Mouse (Mus musculus) lung, embryonic 14.5 days (tissue): Measurements from ENCODE around the gene Mrpl28. TPM values are rescaled to one million over a fixed set of nuclear protein-coding genes. Genes with fewer than 3 reads are reported as not detected.
"Not testable (repeated sequence)": the region's sequence is repeated elsewhere in the genome, so short reads cannot be mapped to it uniquely, and the experiment has no call there.

Experiments
- ATAC-seq: fragments of 200-750 bp; cut with Nextera tagmentation; 2 replicates; pipeline ENCODE4 v1.8.0; 2017; ENCODE audit warnings: mild to moderate bottlenecking, moderate TSS enrichment, moderate library complexity; ENCODE audit not compliant: insufficient read depth
- DNase-seq: peaks from one replicate; pipeline ENCODE4 v3.0.0-alpha.2; 2015
- H3K27ac ChIP-seq: fragments of 300-500 bp; sonication (generic); 2 replicates; pipeline ENCODE4 v1.5.1; 2014; ENCODE audit warnings: low read depth, mild to moderate bottlenecking, moderate library complexity
- H3K27me3 ChIP-seq: fragments of 300-500 bp; sonication (generic); 2 replicates; pipeline ENCODE4 v1.6.1; 2014; ENCODE audit warnings: low read length, control low read depth; ENCODE audit not compliant: insufficient read depth
- H3K36me3 ChIP-seq: fragments of 300-500 bp; sonication (generic); 2 replicates; pipeline ENCODE4 v1.6.1; 2014; ENCODE audit warnings: control low read depth; ENCODE audit not compliant: insufficient read depth
- H3K4me1 ChIP-seq: fragments of 300-500 bp; sonication (generic); 2 replicates; pipeline ENCODE4 v1.6.1; 2014; ENCODE audit warnings: antibody characterized with exemption, control low read depth; ENCODE audit not compliant: insufficient read depth
- H3K4me2 ChIP-seq: fragments of 300-500 bp; sonication (generic); 2 replicates; pipeline ENCODE4 v1.6.1; 2014; ENCODE audit warnings: mild to moderate bottlenecking
- H3K4me3 ChIP-seq: fragments of 300-500 bp; sonication (generic); 2 replicates; pipeline ENCODE4 v1.5.1; 2014; ENCODE audit warnings: low read depth, low read length
- H3K9ac ChIP-seq: fragments of 300-500 bp; sonication (generic); 2 replicates; pipeline ENCODE4 v1.6.1; 2014
- H3K9me3 ChIP-seq: fragments of 300-500 bp; sonication (generic); 2 replicates; pipeline ENCODE4 v1.6.1; 2016; ENCODE audit warnings: low read depth, low read length, control low read depth
- CTCF ChIP-seq: IDR thresholded peaks from 2 replicates; pipeline ENCODE4 v1.5.1; 2016; ENCODE audit warnings: antibody characterized with exemption, low read depth
- WGBS: fragments of 180-500 bp; shearing (Covaris S2); extraction: QIAGEN DNeasy Blood & Tissue Kit; methylation state at CpG from one replicate; pipeline ENCODE4 v1.1.7; 2014; 5-methylcytosine and 5-hydroxymethylcytosine counted together
- polyA plus RNA-seq: library from polyadenylated mRNA; unstranded; fragments of >200 nt; fragmentation: Nextera tagmentation; extraction: Ambion mirVana; gene quantifications from 2 replicates; pipeline ENCODE4 v1.2.1, GENCODE M21; 2014

Gene Mrpl28
- polyA plus RNA-seq, 1 experiment from 2014 or later = 217 TPM

DNA sequence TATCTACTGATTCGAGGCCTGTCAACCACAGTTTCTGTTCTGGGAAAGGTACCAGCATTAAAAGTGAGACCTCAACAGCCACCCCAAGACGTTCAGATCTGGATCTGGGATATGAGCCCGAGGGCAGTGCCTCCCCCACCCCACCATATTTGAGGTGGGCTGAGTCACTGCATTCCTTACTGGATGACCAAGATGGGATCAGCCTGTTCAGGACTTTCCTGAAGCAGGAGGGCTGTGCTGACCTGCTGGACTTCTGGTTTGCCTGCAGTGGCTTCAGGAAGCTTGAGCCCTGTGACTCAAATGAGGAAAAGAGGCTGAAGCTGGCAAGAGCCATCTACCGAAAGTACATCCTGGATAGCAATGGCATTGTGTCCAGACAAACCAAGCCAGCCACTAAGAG lies 19.5 kb downstream of the Mrpl28 start:
- H3K36me3 ChIP-seq = peaks cover 45% of the 10 kb centered on the region
- ATAC-seq = no peak
- H3K4me3 ChIP-seq = no peak overlapping the region
- no peak for TF ChIP-seq CTCF
- no peak overlapping the region for H3K4me2 ChIP-seq
- H3K4me1 ChIP-seq = 0 out of 2 replicates have a peak, but pooled peaks cover 9% of the 10 kb centered on the region
- H3K27me3 ChIP-seq = no peaks in the 10 kb centered on the region
- no peaks in the 10 kb centered on the region for H3K9me3 ChIP-seq
- 74% methylated on average over 4 of the region's 4 CpGs for WGBS
- H3K9ac ChIP-seq = no peak overlapping the region
- no peak overlapping the region for H3K27ac ChIP-seq
- DNase-seq = no peak

DNA sequence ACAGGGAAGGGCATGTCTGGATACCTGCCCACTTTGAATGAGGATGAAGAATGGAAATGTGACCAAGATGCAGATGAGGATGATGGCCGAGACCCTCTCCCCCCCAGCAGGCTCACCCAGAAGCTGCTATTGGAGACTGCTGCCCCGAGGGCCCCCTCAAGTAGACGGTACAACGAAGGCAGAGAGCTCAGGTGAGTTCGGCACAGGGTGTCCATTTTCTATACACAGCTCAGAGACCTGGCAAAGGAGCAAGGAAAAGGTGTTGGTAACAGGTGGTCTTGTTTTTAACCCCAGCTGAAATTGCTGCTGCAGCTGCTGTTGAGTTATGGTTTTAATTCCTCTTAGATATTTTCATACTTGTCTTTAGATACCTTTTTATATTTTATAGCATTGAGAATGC lies 20.1 kb downstream of the Mrpl28 start:
- Histone ChIP-seq H3K4me1 (0 out of 2 replicates have a peak, but pooled peaks cover 9% of the 10 kb centered on the region), H3K4me3 (no peak overlapping the region), H3K27ac (no peak overlapping the region), H3K36me3 (peaks cover 50% of the 10 kb centered on the region), H3K9me3 (no peaks in the 10 kb centered on the region), H3K4me2 (no peak overlapping the region), H3K9ac (no peak overlapping the region), H3K27me3 (no peaks in the 10 kb centered on the region)
- WGBS = 95% methylated on average over 5 of the region's 5 CpGs
- TF ChIP-seq CTCF = no peak
- DNase-seq (no peak), ATAC-seq (no peak)

DNA sequence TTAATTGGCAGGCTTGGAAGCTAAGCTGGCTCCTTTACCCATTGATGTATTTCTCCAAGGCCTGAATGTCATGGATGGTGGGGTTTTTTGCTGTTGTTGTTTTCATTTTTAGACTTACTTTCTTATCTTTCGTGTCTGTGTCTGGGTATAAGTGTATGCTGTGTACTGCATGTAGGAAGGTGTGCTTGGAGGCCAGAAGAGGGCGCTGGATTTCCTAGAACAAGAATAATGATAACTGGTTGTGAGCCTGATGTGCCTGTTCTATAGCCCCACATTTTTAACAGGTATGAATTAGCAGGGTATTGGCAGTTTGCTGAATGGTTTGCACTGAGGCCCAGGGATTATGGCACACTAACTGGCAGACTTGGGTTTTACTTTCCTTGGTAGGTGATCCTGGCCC lies 25.8 kb downstream of the Mrpl28 start:
- Histone ChIP-seq H3K4me1 (no peaks in the 10 kb centered on the region), H3K4me3 (no peak overlapping the region), H3K4me2 (no peak overlapping the region), H3K9me3 (no peaks in the 10 kb centered on the region), H3K27ac (no peak overlapping the region), H3K27me3 (no peaks in the 10 kb centered on the region), H3K36me3 (peaks cover 62% of the 10 kb centered on the region), H3K9ac (no peak overlapping the region)
- no peak for TF ChIP-seq CTCF
- 74% methylated on average over 2 of the region's 2 CpGs for WGBS
- ATAC-seq = no peak
- DNase-seq = no peak

DNA sequence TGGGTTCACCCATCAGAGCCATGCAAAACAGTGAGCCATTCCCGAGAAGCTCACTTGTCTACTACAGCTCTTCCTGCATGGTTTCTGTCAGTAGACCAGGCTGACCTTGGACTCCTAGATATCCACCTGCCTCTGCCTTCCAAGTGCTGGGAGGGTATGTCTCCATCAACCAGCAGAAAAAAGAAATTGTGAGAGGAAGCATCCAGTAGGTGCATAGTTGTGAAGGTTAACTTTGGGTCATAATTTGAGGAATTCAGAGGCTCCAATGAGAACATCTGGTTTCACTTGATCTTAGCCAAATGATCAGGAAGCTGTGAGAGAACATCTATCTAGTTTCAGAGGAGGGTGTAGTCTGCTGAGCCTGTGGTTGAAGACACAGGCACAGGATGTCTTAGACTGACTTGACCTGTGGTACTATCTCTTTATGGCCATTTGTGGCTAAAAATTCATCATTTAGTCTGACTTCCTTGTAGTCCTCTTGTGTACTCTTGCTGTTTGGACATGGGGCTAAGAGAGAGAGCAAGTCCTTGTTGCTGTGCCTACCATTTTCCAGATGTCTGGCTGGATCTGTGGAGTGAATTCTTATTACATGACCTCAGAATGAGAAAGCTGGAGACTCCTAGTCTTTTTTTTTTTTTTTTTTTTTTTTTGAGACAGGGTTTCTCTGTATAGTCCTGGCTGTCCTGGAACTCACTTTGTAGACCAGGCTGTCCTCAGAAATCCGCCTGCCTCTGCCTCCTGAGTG lies 28.8 kb downstream of the Mrpl28 start:
- WGBS = 94% methylated on average over 2 of the region's 2 CpGs
- TF ChIP-seq CTCF = no peak

DNA sequence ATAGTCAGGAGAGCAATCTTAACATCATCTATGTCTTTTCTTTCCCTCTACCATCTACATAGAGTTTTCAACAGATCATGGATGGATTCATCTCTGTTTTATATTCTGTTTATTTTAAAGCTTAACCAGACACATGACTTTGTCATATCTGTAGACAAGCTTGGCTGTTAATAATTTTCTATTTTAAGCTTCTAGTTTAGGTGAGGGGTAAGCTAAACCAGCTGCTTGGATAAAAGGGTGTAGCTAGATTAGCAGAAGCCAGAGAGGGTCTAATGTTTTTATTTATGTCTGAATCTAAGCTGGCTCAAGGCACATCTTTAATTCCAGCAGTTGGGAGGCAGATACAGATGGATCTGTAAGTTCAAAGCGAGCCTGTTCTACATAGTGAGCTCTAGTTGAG lies 39.4 kb downstream of the Mrpl28 start:
- H3K27me3 ChIP-seq = no peaks in the 10 kb centered on the region
- H3K4me2 ChIP-seq = no peak overlapping the region
- no peak overlapping the region for H3K4me3 ChIP-seq
- no peak overlapping the region for H3K9ac ChIP-seq
- H3K27ac ChIP-seq = no peak overlapping the region
- no peaks in the 10 kb centered on the region for H3K4me1 ChIP-seq
- DNase-seq = peak; percentile 56
- no peak for ATAC-seq
- H3K9me3 ChIP-seq = no peaks in the 10 kb centered on the region
- WGBS = 61% methylated on average over 1 of the region's 1 CpGs
- TF ChIP-seq CTCF = no peak
- 0 out of 2 replicates have a peak, but pooled peaks cover 7% of the 10 kb centered on the region for H3K36me3 ChIP-seq

More for the DNA sequence above, 28.8 kb downstream of the Mrpl28 start:
- Histone ChIP-seq H3K36me3 (peaks cover 45% of the 10 kb centered on the region), H3K9ac (no peak overlapping the region), H3K27me3 (no peaks in the 10 kb centered on the region), H3K27ac (no peak overlapping the region), H3K4me3 (no peak overlapping the region), H3K9me3 (no peaks in the 10 kb centered on the region), H3K4me1 (no peaks in the 10 kb centered on the region), H3K4me2 (no peak overlapping the region)
- DNase-seq (no peak), ATAC-seq (no peak)

DNA sequence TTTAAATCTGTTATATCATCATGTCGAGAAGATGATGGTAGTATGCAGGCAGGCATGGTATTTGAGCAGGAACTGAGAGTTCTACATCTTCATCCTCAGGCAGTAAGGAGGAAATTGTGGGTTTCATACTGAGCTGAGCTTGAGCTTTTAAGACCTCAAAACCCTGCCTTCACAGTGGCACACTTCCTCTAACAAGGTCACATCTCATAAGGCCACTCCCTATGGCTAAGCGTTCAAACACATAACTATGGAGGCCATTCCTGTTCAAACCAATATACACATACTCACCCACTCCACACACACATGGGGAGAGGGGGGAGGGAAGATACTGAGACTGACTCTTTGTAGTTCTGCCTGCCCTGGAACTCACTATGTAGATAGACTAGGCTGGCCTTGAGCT lies 44.7 kb downstream of the Mrpl28 start:
- Histone ChIP-seq H3K27me3 (no peaks in the 10 kb centered on the region), H3K9ac (no peak overlapping the region), H3K4me1 (no peaks in the 10 kb centered on the region), H3K27ac (no peak overlapping the region), H3K4me3 (no peak overlapping the region), H3K9me3 (no peaks in the 10 kb centered on the region), H3K4me2 (no peak overlapping the region), H3K36me3 (peaks cover 9% of the 10 kb centered on the region; the same call in 1 of the 2 replicates)
- ATAC-seq = no peak
- TF ChIP-seq CTCF = no peak
- WGBS = 84% methylated on average over 2 of the region's 2 CpGs
- no peak for DNase-seq

DNA sequence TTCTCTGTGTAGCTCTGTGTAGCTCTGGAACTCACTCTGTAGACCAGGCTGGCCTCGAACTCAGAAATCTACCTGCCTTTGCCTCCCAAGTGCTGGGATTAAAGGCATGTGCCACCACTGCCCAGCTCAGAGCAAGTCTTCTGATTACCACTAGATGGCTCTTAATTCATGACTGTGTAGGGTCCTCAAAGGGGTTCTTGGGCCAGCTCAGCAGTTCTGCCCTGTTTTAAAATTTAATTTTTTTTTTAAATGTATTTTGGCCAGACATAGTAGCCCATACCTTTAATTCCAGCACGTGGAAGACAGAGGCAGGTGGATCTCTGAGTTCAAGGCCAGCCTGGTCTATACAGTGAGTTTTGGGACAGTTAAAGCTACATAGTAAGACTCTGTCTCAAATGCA lies 51.9 kb downstream of the Mrpl28 start:
- H3K4me2 ChIP-seq, H3K27me3 ChIP-seq, DNase-seq, H3K27ac ChIP-seq, ATAC-seq, H3K9ac ChIP-seq, H3K4me3 ChIP-seq, H3K9me3 ChIP-seq, H3K4me1 ChIP-seq: not testable (repeated sequence)
- WGBS = 84% methylated on average over 2 of the region's 2 CpGs
- peak; percentile 21 for TF ChIP-seq CTCF
- peaks cover 29% of the 10 kb centered on the region for H3K36me3 ChIP-seq

Other genes with a start within 250 kb of the Mrpl28 start
- gene Mettl26, start 248.4 kb upstream of the Mrpl28 start, polyA plus RNA-seq = 44.6 and 45.7 TPM in 2 replicates
- gene Wfikkn1, start 242.6 kb upstream of the Mrpl28 start, polyA plus RNA-seq = 0.57 and 0.87 TPM in 2 replicates
- gene Rab40c, start 203.8 kb upstream of the Mrpl28 start, polyA plus RNA-seq = 15.3 and 15.4 TPM in 2 replicates
- 65.9 and 69.0 TPM in 2 replicates for gene Pigq, start 178.6 kb upstream of the Mrpl28 start, polyA plus RNA-seq
- gene Nhlrc4, start 178.5 kb upstream of the Mrpl28 start, polyA plus RNA-seq = not detected in 2 replicates
- 0.16 and 0.26 TPM in 2 replicates for gene A930017K11Rik, start 170.9 kb upstream of the Mrpl28 start, polyA plus RNA-seq
- gene Capn15, start 137.7 kb upstream of the Mrpl28 start, polyA plus RNA-seq = 26.7 and 30.5 TPM in 2 replicates
- 15.2 and 15.3 TPM in 2 replicates for gene Rab11fip3, start 53.9 kb upstream of the Mrpl28 start, polyA plus RNA-seq
- gene Decr2, start 33.2 kb upstream of the Mrpl28 start, polyA plus RNA-seq = 24.9 and 25.0 TPM in 2 replicates
- gene Nme4, start 27.9 kb upstream of the Mrpl28 start, polyA plus RNA-seq = 94.8 and 96.4 TPM in 2 replicates
- 1.3 and 1.7 TPM in 2 replicates for gene Tmem8, start 10.2 kb upstream of the Mrpl28 start, polyA plus RNA-seq
- 18.8 and 27.7 TPM in 2 replicates for gene Axin1, start 15.2 kb downstream of the Mrpl28 start, polyA plus RNA-seq
- 0.34 and 0.43 TPM in 2 replicates for gene Pdia2, start 75.6 kb downstream of the Mrpl28 start, polyA plus RNA-seq
- 10.3 and 11.9 TPM in 2 replicates for gene Rgs11, start 79.5 kb downstream of the Mrpl28 start, polyA plus RNA-seq
- 14.6 and 15.9 TPM in 2 replicates for gene Arhgdig, start 84.3 kb downstream of the Mrpl28 start, polyA plus RNA-seq
- 36.3 and 39.4 TPM in 2 replicates for gene Fam234a, start 120.7 kb downstream of the Mrpl28 start, polyA plus RNA-seq
- gene Luc7l, start 129.4 kb downstream of the Mrpl28 start, polyA plus RNA-seq = 97.7 and 104 TPM in 2 replicates